Mouse (Mus musculus): ENCODE measurements at regions not wholly inside any gene's neighbourhood (a gene's known extent, or its start where the extent isn't known, plus 50 kb on each side); places are given as distances from the start of the nearest gene placed in this dataset.

DNA sequence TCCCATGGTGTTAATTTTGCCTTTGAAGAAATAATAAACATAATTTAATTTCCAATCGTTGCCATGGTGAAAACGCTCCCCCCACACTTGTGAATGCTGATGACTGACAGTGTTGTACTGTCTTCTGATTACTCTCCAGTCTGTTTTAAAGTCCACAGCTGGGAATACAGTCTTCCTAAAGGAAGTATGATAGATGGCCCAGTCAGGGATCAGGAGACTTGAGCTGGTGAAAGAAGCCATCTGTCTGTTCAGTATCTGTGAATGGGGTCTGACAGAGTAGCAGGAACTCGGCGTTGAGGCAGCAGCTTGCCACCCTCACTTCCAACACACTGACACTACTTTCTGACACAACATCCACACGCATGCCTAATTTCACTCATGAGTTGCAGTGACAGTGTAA lies 751.2 kb downstream of the Fat4 start:
- TF ChIP-seq CTCF (IDR thresholded peaks at IDR 0.05; ENCODE audit: extremely low read depth, insufficient read depth, low read length) = no peak
- TF ChIP-seq POLR2A (IDR thresholded peaks at IDR 0.05; ENCODE audit: extremely low read depth, insufficient read depth, low read length) = no peak

Measured in cortical plate, adult 2 months (tissue).